Mouse (Mus musculus): ENCODE measurements at regions not wholly inside any gene's neighbourhood (a gene's known extent, or its start where the extent isn't known, plus 50 kb on each side); places are given as distances from the start of the nearest gene placed in this dataset.

- Histone ChIP-seq H3K4me1 (ENCODE audit: control insufficient read depth, insufficient read depth, low read length) (peaks cover 4% of the 10 kb centered on the region), H3K27ac (ENCODE audit: insufficient read depth, low read length) (no peak overlapping the region), H3K4me3 (ENCODE audit: insufficient read depth, low read length) (no peak overlapping the region)
- TF ChIP-seq POLR2A (IDR thresholded peaks at IDR 0.05; ENCODE audit: extremely low read depth, insufficient read depth, low read length) (no peak), CTCF (IDR thresholded peaks at IDR 0.05; ENCODE audit: extremely low read depth, insufficient read depth, low read length) (no peak)
These were observed 453.7 kb downstream of the Cd83 start for GRCm38 (mm10) chr13:44238308-44238707.

- TF ChIP-seq CTCF (IDR thresholded peaks at IDR 0.05; ENCODE audit: extremely low read depth, insufficient read depth, low read length) (no peak), POLR2A (IDR thresholded peaks at IDR 0.05; ENCODE audit: extremely low read depth, insufficient read depth, low read length) (no peak)
- H3K4me3 ChIP-seq (ENCODE audit: insufficient read depth, low read length), result no peak overlapping the region
- no peaks in the 10 kb centered on the region; the same call in 1 of the 2 replicates for H3K4me1 ChIP-seq (ENCODE audit: control insufficient read depth, insufficient read depth, low read length)
- H3K27ac ChIP-seq (ENCODE audit: insufficient read depth, low read length), result no peak overlapping the region
These were observed 458.6 kb downstream of the Cd83 start for GRCm38 (mm10) chr13:44243211-44243610.

GRCm38 (mm10) chr13:44246714-44247251 lies 462.2 kb downstream of the Cd83 start:
- TF ChIP-seq POLR2A (IDR thresholded peaks at IDR 0.05; ENCODE audit: extremely low read depth, insufficient read depth, low read length) (no peak), CTCF (IDR thresholded peaks at IDR 0.05; ENCODE audit: extremely low read depth, insufficient read depth, low read length) (no peak)
- H3K27ac ChIP-seq (ENCODE audit: insufficient read depth, low read length), result no peak overlapping the region
- peaks cover 1% of the 10 kb centered on the region; the same call in 1 of the 2 replicates for H3K4me1 ChIP-seq (ENCODE audit: control insufficient read depth, insufficient read depth, low read length)
- H3K4me3 ChIP-seq (ENCODE audit: insufficient read depth, low read length), result no peak overlapping the region

- peaks cover 1% of the 10 kb centered on the region; the same call in 1 of the 2 replicates for H3K4me1 ChIP-seq (ENCODE audit: control insufficient read depth, insufficient read depth, low read length)
- TF ChIP-seq POLR2A (IDR thresholded peaks at IDR 0.05; ENCODE audit: extremely low read depth, insufficient read depth, low read length), result no peak
- no peak for TF ChIP-seq CTCF (IDR thresholded peaks at IDR 0.05; ENCODE audit: extremely low read depth, insufficient read depth, low read length)
- H3K27ac ChIP-seq (ENCODE audit: insufficient read depth, low read length), result no peak overlapping the region
- no peak overlapping the region for H3K4me3 ChIP-seq (ENCODE audit: insufficient read depth, low read length)
These were observed 463.3 kb downstream of the Cd83 start for GRCm38 (mm10) chr13:44247861-44248260.

GRCm38 (mm10) chr13:44248401-44248800 lies 463.8 kb downstream of the Cd83 start:
- Histone ChIP-seq H3K4me3 (ENCODE audit: insufficient read depth, low read length) (no peak overlapping the region), H3K27ac (ENCODE audit: insufficient read depth, low read length) (no peak overlapping the region), H3K4me1 (ENCODE audit: control insufficient read depth, insufficient read depth, low read length) (peaks cover 1% of the 10 kb centered on the region; the same call in 1 of the 2 replicates)
- TF ChIP-seq CTCF (IDR thresholded peaks at IDR 0.05; ENCODE audit: extremely low read depth, insufficient read depth, low read length) (no peak), POLR2A (IDR thresholded peaks at IDR 0.05; ENCODE audit: extremely low read depth, insufficient read depth, low read length) (no peak)

- Histone ChIP-seq H3K4me1 (ENCODE audit: control insufficient read depth, insufficient read depth, low read length) (peaks cover 1% of the 10 kb centered on the region; the same call in 1 of the 2 replicates), H3K27ac (ENCODE audit: insufficient read depth, low read length) (no peak overlapping the region), H3K4me3 (ENCODE audit: insufficient read depth, low read length) (no peak overlapping the region)
- TF ChIP-seq CTCF (IDR thresholded peaks at IDR 0.05; ENCODE audit: extremely low read depth, insufficient read depth, low read length) (no peak), POLR2A (IDR thresholded peaks at IDR 0.05; ENCODE audit: extremely low read depth, insufficient read depth, low read length) (no peak)
These were observed 464.5 kb downstream of the Cd83 start for GRCm38 (mm10) chr13:44249119-44249518.

- Histone ChIP-seq H3K4me1 (ENCODE audit: control insufficient read depth, insufficient read depth, low read length) (peaks cover 1% of the 10 kb centered on the region; the same call in 1 of the 2 replicates), H3K27ac (ENCODE audit: insufficient read depth, low read length) (no peak overlapping the region), H3K4me3 (ENCODE audit: insufficient read depth, low read length) (no peak overlapping the region)
- TF ChIP-seq POLR2A (IDR thresholded peaks at IDR 0.05; ENCODE audit: extremely low read depth, insufficient read depth, low read length) (no peak), CTCF (IDR thresholded peaks at IDR 0.05; ENCODE audit: extremely low read depth, insufficient read depth, low read length) (no peak)
These were observed 466.1 kb downstream of the Cd83 start for GRCm38 (mm10) chr13:44250474-44251201.

- H3K4me1 ChIP-seq (ENCODE audit: control insufficient read depth, insufficient read depth, low read length), result peaks cover 1% of the 10 kb centered on the region; the same call in 1 of the 2 replicates
- TF ChIP-seq POLR2A (IDR thresholded peaks at IDR 0.05; ENCODE audit: extremely low read depth, insufficient read depth, low read length) (no peak), CTCF (IDR thresholded peaks at IDR 0.05; ENCODE audit: extremely low read depth, insufficient read depth, low read length) (no peak)
- H3K4me3 ChIP-seq (ENCODE audit: insufficient read depth, low read length), result no peak overlapping the region
- H3K27ac ChIP-seq (ENCODE audit: insufficient read depth, low read length), result no peak overlapping the region
These were observed 466.9 kb downstream of the Cd83 start for GRCm38 (mm10) chr13:44251503-44251902.

- H3K27ac ChIP-seq (ENCODE audit: insufficient read depth, low read length), result no peak overlapping the region
- peaks cover 1% of the 10 kb centered on the region; the same call in 1 of the 2 replicates for H3K4me1 ChIP-seq (ENCODE audit: control insufficient read depth, insufficient read depth, low read length)
- no peak for TF ChIP-seq POLR2A (IDR thresholded peaks at IDR 0.05; ENCODE audit: extremely low read depth, insufficient read depth, low read length)
- TF ChIP-seq CTCF (IDR thresholded peaks at IDR 0.05; ENCODE audit: extremely low read depth, insufficient read depth, low read length), result no peak
- H3K4me3 ChIP-seq (ENCODE audit: insufficient read depth, low read length), result no peak overlapping the region
These were observed 467.9 kb downstream of the Cd83 start for GRCm38 (mm10) chr13:44252496-44252895.

- H3K4me3 ChIP-seq (ENCODE audit: insufficient read depth, low read length), result no peak overlapping the region
- no peak for TF ChIP-seq POLR2A (IDR thresholded peaks at IDR 0.05; ENCODE audit: extremely low read depth, insufficient read depth, low read length)
- no peak for TF ChIP-seq CTCF (IDR thresholded peaks at IDR 0.05; ENCODE audit: extremely low read depth, insufficient read depth, low read length)
- H3K27ac ChIP-seq (ENCODE audit: insufficient read depth, low read length), result no peak overlapping the region
- H3K4me1 ChIP-seq (ENCODE audit: control insufficient read depth, insufficient read depth, low read length), result no peaks in the 10 kb centered on the region
These were observed 470.9 kb upstream of the Jarid2 start for GRCm38 (mm10) chr13:44258422-44258821.
